Mouse (Mus musculus) thymus, adult 2 months (tissue): ENCODE results near the gene Rnase12.

Experiments used
- CTCF ChIP-seq: fragments of 200-500 bp; IDR thresholded peaks from 2 replicates; pipeline ENCODE4 v1.5.1; 2012; ENCODE audit warnings: mild to moderate bottlenecking, control low read depth, low read length, moderate library complexity, borderline replicate concordance; ENCODE audit not compliant: control insufficient read depth, poor library complexity, insufficient read depth; ENCODE audit errors: extremely low read depth
- POLR2A ChIP-seq: fragments of 200-500 bp; IDR thresholded peaks from 2 replicates; pipeline ENCODE4 v1.6.1; 2012; ENCODE audit warnings: mild to moderate bottlenecking, low read length, control low read depth, moderate library complexity; ENCODE audit not compliant: control insufficient read depth, poor library complexity, insufficient read depth; ENCODE audit errors: extremely low read depth

GRCm38 (mm10) chr14:51088970-51089673, 31.7 kb upstream of the Rnase12 start:
- TF ChIP-seq CTCF (no peak), POLR2A (no peak)
